Comparison of ENCODE assay signal across 9 mouse cellular contexts in genomic region chr15:98614551-98614950, GRCm38 (mm10). TPM values are rescaled to one million over a fixed set of nuclear protein-coding genes. Genes with fewer than 3 reads are reported as not detected.
A peak's percentile ranks its signal among the peaks of the same experiment; 100 is the strongest.
DNase-seq lines count a peak whose midpoint lies in the region; ATAC-seq and TF ChIP-seq lines count a peak whose summit lies in the region.
"Had no signal": no experiment of that assay in that cellular context is flagged by ENCODE, and none has a peak within 500 bp of the region (broad histone marks: within the 10 kb centered on the region; RNA-seq: fewer than 3 reads in every experiment).

No protein-coding gene starts in this region.

- peak overlapping the region; percentile 28 for H3K27ac ChIP-seq in forebrain, embryonic 13.5 days
- H3K27ac ChIP-seq in forebrain, embryonic 15.5 days (replicated peaks) = no peak overlapping the region; the same call in 1 of the 2 replicates
- peak overlapping the region; percentile 46; the same call in 1 of the 2 replicates for H3K27ac ChIP-seq in neural tube, embryonic 13.5 days (replicated peaks)
- peak overlapping the region; percentile 63 for H3K27ac ChIP-seq in kidney, postnatal 0 days
- H3K27ac ChIP-seq: liver, embryonic 13.5 days had no signal

- H3K36me3 ChIP-seq in forebrain, embryonic 13.5 days (ENCODE audit: poor library complexity, severe bottlenecking) = no peaks in the 10 kb centered on the region
- no peaks in the 10 kb centered on the region for H3K36me3 ChIP-seq in forebrain, embryonic 15.5 days
- H3K36me3 ChIP-seq in neural tube, embryonic 13.5 days = no peaks in the 10 kb centered on the region
- no peaks in the 10 kb centered on the region for H3K36me3 ChIP-seq in kidney, postnatal 0 days (ENCODE audit: insufficient read depth, low read length)
- H3K36me3 ChIP-seq: liver, embryonic 13.5 days had no signal

- H3K27me3 ChIP-seq in forebrain, embryonic 13.5 days = peaks cover 7% of the 10 kb centered on the region; the same call in 1 of the 2 replicates
- no peaks in the 10 kb centered on the region for H3K27me3 ChIP-seq in forebrain, embryonic 15.5 days
- peaks cover 8% of the 10 kb centered on the region; the same call in 1 of the 2 replicates for H3K27me3 ChIP-seq in neural tube, embryonic 13.5 days
- H3K27me3 ChIP-seq in kidney, postnatal 0 days (ENCODE audit: insufficient read depth, low read length) = no peaks in the 10 kb centered on the region

- WGBS in forebrain, embryonic 13.5 days = 47% methylated on average over 9 of the region's 9 CpGs
- WGBS in forebrain, embryonic 15.5 days = 44% methylated on average over 9 of the region's 9 CpGs
- WGBS in neural tube, embryonic 13.5 days = 47% methylated on average over 9 of the region's 9 CpGs
- WGBS in kidney, postnatal 0 days = 61% methylated on average over 9 of the region's 9 CpGs

- no peak for DNase-seq in neural tube, embryonic 10.5 days (ENCODE audit: extremely low spot score, low spot score)
- no peak for DNase-seq in kidney, postnatal 0 days (ENCODE audit: low spot score)
- DNase-seq in spleen, adult 12 weeks (ENCODE audit: low spot score) = no peak
- DNase-seq in urinary bladder, postnatal 25 days (ENCODE audit: low spot score) = no peak
- DNase-seq in yolk sac, embryonic 10.5 days (ENCODE audit: low spot score) = no peak
- DNase-seq: liver, embryonic 13.5 days had no signal

- H3K4me3 ChIP-seq in forebrain, embryonic 13.5 days = no peak overlapping the region
- no peak overlapping the region for H3K4me3 ChIP-seq in forebrain, embryonic 15.5 days
- no peak overlapping the region for H3K4me3 ChIP-seq in neural tube, embryonic 13.5 days
- H3K4me3 ChIP-seq in kidney, postnatal 0 days (replicated peaks; ENCODE audit: low read depth, low read length) = no peak overlapping the region
- H3K4me3 ChIP-seq: liver, embryonic 13.5 days had no signal

- ATAC-seq in forebrain, embryonic 13.5 days = no peak
- no peak for ATAC-seq in forebrain, embryonic 15.5 days (replicated peaks)
- ATAC-seq in neural tube, embryonic 13.5 days (ENCODE audit: low read depth) = no peak
- ATAC-seq in kidney, postnatal 0 days (replicated peaks; ENCODE audit: low FRiP score, low read depth) = no peak

- H3K9me3 ChIP-seq in forebrain, embryonic 13.5 days (replicated peaks) = no peaks in the 10 kb centered on the region
- H3K9me3 ChIP-seq in forebrain, embryonic 15.5 days = no peaks in the 10 kb centered on the region
- H3K9me3 ChIP-seq in neural tube, embryonic 13.5 days = no peaks in the 10 kb centered on the region
- H3K9me3 ChIP-seq in kidney, postnatal 0 days (replicated peaks; ENCODE audit: low read length) = no peaks in the 10 kb centered on the region
- H3K9me3 ChIP-seq: liver, embryonic 13.5 days had no signal

- TF ChIP-seq CTCF in kidney, postnatal 0 days (IDR thresholded peaks at IDR 0.05; ENCODE audit: low read depth) = no peak

- peak overlapping the region; percentile 45; the same call in 1 of the 2 replicates for H3K9ac ChIP-seq in forebrain, embryonic 13.5 days
- H3K9ac ChIP-seq in forebrain, embryonic 15.5 days (replicated peaks) = no peak overlapping the region
- H3K9ac ChIP-seq in neural tube, embryonic 13.5 days = no peak overlapping the region
- no peak overlapping the region for H3K9ac ChIP-seq in kidney, postnatal 0 days (ENCODE audit: low read depth, low read length)
- H3K9ac ChIP-seq: liver, embryonic 13.5 days had no signal

- H3K4me1 ChIP-seq in forebrain, embryonic 13.5 days = peaks cover 17% of the 10 kb centered on the region
- H3K4me1 ChIP-seq in forebrain, embryonic 15.5 days = peaks cover 15% of the 10 kb centered on the region; the same call in 1 of the 2 replicates
- H3K4me1 ChIP-seq in neural tube, embryonic 13.5 days (replicated peaks) = peaks cover 20% of the 10 kb centered on the region
- 0 out of 2 replicates have a peak, but pooled peaks cover 6% of the 10 kb centered on the region for H3K4me1 ChIP-seq in kidney, postnatal 0 days (replicated peaks; ENCODE audit: insufficient read depth, low read length)

- no peak overlapping the region for H3K4me2 ChIP-seq in forebrain, embryonic 13.5 days
- H3K4me2 ChIP-seq in forebrain, embryonic 15.5 days (replicated peaks) = no peak overlapping the region
- no peak overlapping the region for H3K4me2 ChIP-seq in neural tube, embryonic 13.5 days
- no peak overlapping the region for H3K4me2 ChIP-seq in kidney, postnatal 0 days (ENCODE audit: low read length)
- H3K4me2 ChIP-seq: liver, embryonic 13.5 days had no signal

RNA-seq across cellular contexts. Expression of gene Adcy6, which starts 4.7 kb away (rescaled TPM):
- 8.9 and 10.3 TPM in 2 replicates for polyA plus RNA-seq in forebrain, embryonic 13.5 days (2015; fragmentation: Nextera tagmentation; extraction: Ambion mirVana)
- 12.5 and 13.8 TPM in 2 replicates for polyA plus RNA-seq in forebrain, embryonic 15.5 days (2015; fragmentation: Nextera tagmentation; extraction: Ambion mirVana)
- polyA plus RNA-seq in neural tube, embryonic 13.5 days (2015; fragmentation: Nextera tagmentation; extraction: Ambion mirVana) = 10.4 and 10.7 TPM in 2 replicates
- 16.8 and 17.0 TPM in 2 replicates for polyA plus RNA-seq in kidney, postnatal 0 days (2015; fragmentation: Nextera tagmentation; extraction: Ambion mirVana)

RNA-seq across cellular contexts. Expression of gene Cacnb3, which starts 16.1 kb away (rescaled TPM):
- 82.1 and 94.8 TPM in 2 replicates for polyA plus RNA-seq in forebrain, embryonic 13.5 days (2015; fragmentation: Nextera tagmentation; extraction: Ambion mirVana)
- 134 and 138 TPM in 2 replicates for polyA plus RNA-seq in forebrain, embryonic 15.5 days (2015; fragmentation: Nextera tagmentation; extraction: Ambion mirVana)
- 124 and 137 TPM in 2 replicates for polyA plus RNA-seq in neural tube, embryonic 13.5 days (2015; fragmentation: Nextera tagmentation; extraction: Ambion mirVana)
- 19.8 and 22.4 TPM in 2 replicates for polyA plus RNA-seq in kidney, postnatal 0 days (2015; fragmentation: Nextera tagmentation; extraction: Ambion mirVana)

RNA-seq across cellular contexts. Expression of gene 4930415O20Rik, which starts 43.7 kb away (rescaled TPM):
- polyA plus RNA-seq in forebrain, embryonic 13.5 days (2015; fragmentation: Nextera tagmentation; extraction: Ambion mirVana) = not detected in 2 replicates
- polyA plus RNA-seq in forebrain, embryonic 15.5 days (2015; fragmentation: Nextera tagmentation; extraction: Ambion mirVana) = 0.56 TPM in 1 of 2 replicates, not detected in the other
- not detected in 2 replicates for polyA plus RNA-seq in neural tube, embryonic 13.5 days (2015; fragmentation: Nextera tagmentation; extraction: Ambion mirVana)
- 0.30 and 0.62 TPM in 2 replicates for polyA plus RNA-seq in kidney, postnatal 0 days (2015; fragmentation: Nextera tagmentation; extraction: Ambion mirVana)
- polyA plus RNA-seq: liver, embryonic 13.5 days had no signal

RNA-seq across cellular contexts. Expression of gene Ccnt1, which starts 43.8 kb away (rescaled TPM):
- polyA plus RNA-seq in forebrain, embryonic 13.5 days (2015; fragmentation: Nextera tagmentation; extraction: Ambion mirVana) = 63.6 and 68.1 TPM in 2 replicates
- 66.5 and 72.0 TPM in 2 replicates for polyA plus RNA-seq in forebrain, embryonic 15.5 days (2015; fragmentation: Nextera tagmentation; extraction: Ambion mirVana)
- polyA plus RNA-seq in neural tube, embryonic 13.5 days (2015; fragmentation: Nextera tagmentation; extraction: Ambion mirVana) = 68.7 and 76.3 TPM in 2 replicates
- polyA plus RNA-seq in kidney, postnatal 0 days (2015; fragmentation: Nextera tagmentation; extraction: Ambion mirVana) = 42.3 and 46.2 TPM in 2 replicates

RNA-seq across cellular contexts. Expression of gene Ddx23, which starts 48.1 kb away (rescaled TPM):
- 32.5 and 33.3 TPM in 2 replicates for polyA plus RNA-seq in forebrain, embryonic 13.5 days (2015; fragmentation: Nextera tagmentation; extraction: Ambion mirVana)
- 23.5 and 25.0 TPM in 2 replicates for polyA plus RNA-seq in forebrain, embryonic 15.5 days (2015; fragmentation: Nextera tagmentation; extraction: Ambion mirVana)
- polyA plus RNA-seq in neural tube, embryonic 13.5 days (2015; fragmentation: Nextera tagmentation; extraction: Ambion mirVana) = 20.5 and 21.7 TPM in 2 replicates
- 14.6 and 17.6 TPM in 2 replicates for polyA plus RNA-seq in kidney, postnatal 0 days (2015; fragmentation: Nextera tagmentation; extraction: Ambion mirVana)
